Mouse (Mus musculus) bone marrow, adult 2 months (tissue): Measurements from ENCODE around the gene Mettl15.

Source experiments
- CTCF ChIP-seq: fragments of 200-500 bp; IDR thresholded peaks from 2 replicates; pipeline ENCODE4 v1.5.1; 2011; ENCODE audit warnings: low read length, control low read depth; ENCODE audit not compliant: control insufficient read depth, insufficient read depth
- POLR2A ChIP-seq: fragments of 200-500 bp; IDR thresholded peaks from 2 replicates; pipeline ENCODE4 v1.6.1; 2011; ENCODE audit warnings: low read depth, mild to moderate bottlenecking, control low read depth, low read length, borderline replicate concordance; ENCODE audit not compliant: control insufficient read depth

DNA sequence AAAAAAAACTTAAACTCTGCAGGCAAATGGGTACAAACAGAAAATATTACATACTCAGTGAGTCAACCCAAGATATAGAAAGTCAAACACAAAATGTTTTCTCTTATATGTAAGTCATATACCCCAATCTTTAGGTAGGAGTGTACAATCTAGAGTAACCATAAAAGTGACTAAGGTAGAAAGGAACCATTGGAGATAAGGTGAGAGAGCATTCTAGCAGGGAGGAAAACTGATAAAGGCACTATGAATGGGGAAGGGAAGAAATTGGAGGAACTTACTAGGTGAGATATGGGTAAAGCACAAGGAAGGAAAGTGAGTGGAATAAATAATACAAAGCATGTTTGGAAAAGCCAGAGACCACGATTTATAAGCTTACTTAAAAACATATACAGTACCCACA, 122.0 kb downstream of the Mettl15 start:
- no peak for TF ChIP-seq CTCF
- TF ChIP-seq POLR2A = no peak
